40 mouse cellular contexts compared by ENCODE assay signal in genomic region chr8:79272676-79273075, GRCm38 (mm10). TPM values are rescaled to one million over a fixed set of nuclear protein-coding genes. Genes with fewer than 3 reads are reported as not detected.
DNase-seq lines count a peak whose midpoint lies in the region; ATAC-seq and TF ChIP-seq lines count a peak whose summit lies in the region.
"Had no signal": no experiment of that assay in that cellular context is flagged by ENCODE, and none has a peak within 500 bp of the region (broad histone marks: within the 10 kb centered on the region; RNA-seq: fewer than 3 reads in every experiment).

No protein-coding gene starts in this region.

- 0 out of 2 replicates have a peak, but pooled peaks have one; percentile 17 for TF ChIP-seq CTCF in cerebellum, adult 2 months (IDR thresholded peaks at IDR 0.05; ENCODE audit: borderline replicate concordance, insufficient read depth, low read depth, low read length)
- TF ChIP-seq CTCF in liver, adult 2 months (IDR thresholded peaks at IDR 0.05; ENCODE audit: low read depth, low read length): 0 out of 2 replicates have a peak, but pooled peaks have one; percentile 7

- H3K27me3 ChIP-seq in cerebellum, adult 2 months (ENCODE audit: control insufficient read depth, insufficient read depth, low read length): no peaks in the 10 kb centered on the region
- no peaks in the 10 kb centered on the region for H3K27me3 ChIP-seq in liver, adult 2 months (ENCODE audit: control insufficient read depth, insufficient read depth, low read length)
- H3K27me3 ChIP-seq: heart, embryonic 13.5 days; kidney, embryonic 15.5 days; limb, embryonic 13.5 days; liver, embryonic 13.5 days had no signal

- ATAC-seq in common myeloid progenitor, adult 5-6 weeks (replicated peaks; ENCODE audit: low read depth, poor library complexity, severe bottlenecking): 0 out of 2 replicates have a peak, but pooled peaks have one; percentile 32
- ATAC-seq: forebrain, postnatal 0 days; hindbrain, embryonic 16.5 days; lung, postnatal 0 days had no signal

- no peak overlapping the region for H3K4me3 ChIP-seq in cerebellum, adult 2 months (replicated peaks; ENCODE audit: insufficient read depth, low read depth, low read length)
- no peak overlapping the region for H3K4me3 ChIP-seq in liver, adult 2 months (ENCODE audit: insufficient read depth, low read depth, low read length)
- H3K4me3 ChIP-seq: erythroblast, embryonic 14.5 days; heart, embryonic 13.5 days; hindbrain, embryonic 10.5 days; kidney, embryonic 15.5 days; layer of hippocampus, adult 2 months; limb, embryonic 13.5 days; liver, embryonic 13.5 days had no signal

- no peaks in the 10 kb centered on the region for H3K4me1 ChIP-seq in cerebellum, adult 2 months (ENCODE audit: control insufficient read depth, insufficient read depth, low read length)
- no peaks in the 10 kb centered on the region for H3K4me1 ChIP-seq in liver, adult 2 months (ENCODE audit: control insufficient read depth, insufficient read depth, low read length)
- H3K4me1 ChIP-seq: hindbrain, embryonic 10.5 days; kidney, embryonic 15.5 days had no signal

- no peaks in the 10 kb centered on the region for H3K79me2 ChIP-seq in liver, adult 2 months (ENCODE audit: control insufficient read depth, insufficient read depth, low read length)

- no peak overlapping the region for H3K27ac ChIP-seq in cerebellum, adult 2 months (ENCODE audit: insufficient read depth, low read length)
- H3K27ac ChIP-seq in liver, adult 2 months (replicated peaks; ENCODE audit: insufficient read depth, low read depth, low read length): no peak overlapping the region
- H3K27ac ChIP-seq: hindbrain, embryonic 10.5 days; kidney, embryonic 15.5 days; layer of hippocampus, adult 2 months; limb, embryonic 13.5 days; liver, embryonic 13.5 days had no signal

- H3K36me3 ChIP-seq in liver, adult 2 months (ENCODE audit: control insufficient read depth, insufficient read depth, low read length): peaks cover 54% of the 10 kb centered on the region

- 69% methylated on average over 4 of the region's 4 CpGs for WGBS in cerebellum, adult 2 months
- WGBS in liver, adult 2 months: 87% methylated on average over 4 of the region's 4 CpGs

- H3K9ac ChIP-seq in liver, adult 2 months (ENCODE audit: low read depth, low read length): no peak overlapping the region
- H3K9ac ChIP-seq: forebrain, postnatal 0 days; heart, embryonic 13.5 days; kidney, embryonic 15.5 days; limb, embryonic 13.5 days; liver, embryonic 13.5 days had no signal

- no peak for DNase-seq in cerebellum, adult 2 months
- no peak for DNase-seq in cerebellum, postnatal 10 days
- no peak for DNase-seq in liver, adult 2 months (ENCODE audit: extremely low read depth, low read depth, low spot score)
- no peak for DNase-seq in liver
- no peak for DNase-seq in urinary bladder, postnatal 36 days (ENCODE audit: low spot score in 2 of 2)
- no peak for DNase-seq in retina, embryonic 14.5 days (ENCODE audit: low spot score)
- DNase-seq: adrenal gland, postnatal 10 days; cerebellum, adult 9-10 months; forebrain, postnatal 0 days; heart, postnatal 10 days; kidney, adult 11 months; kidney, postnatal 36 days; liver, embryonic 13.5 days; lung, adult 18-20 months; lung, postnatal 4 days; midbrain, embryonic 14.5 days; right cerebral cortex, adult 18-20 months; right cerebral cortex, postnatal 4 days; thymus, adult 2 months had no signal

- TF ChIP-seq POLR2A in cerebellum, adult 2 months (IDR thresholded peaks at IDR 0.05; ENCODE audit: borderline replicate concordance, insufficient read depth, low read length): no peak
- no peak for TF ChIP-seq POLR2A in liver, adult 2 months (IDR thresholded peaks at IDR 0.05; ENCODE audit: extremely low read depth, insufficient read depth, low read length)

RNA-seq across cellular contexts. Expression of gene Mmaa, which starts 22.1 kb away (rescaled TPM):
- 33.1 and 33.8 TPM in 2 replicates for polyA plus RNA-seq in cerebellum, adult 2 months (2012; rRNA removed)
- total RNA-seq in liver, adult 2 months (2014; rRNA removed): 7.7 and 9.0 TPM in 2 replicates
- 7.4 and 8.2 TPM in 2 replicates for polyA plus RNA-seq in liver, adult 2 months (2012; rRNA removed)
- 1.9 and 6.8 TPM in 2 replicates for total RNA-seq in common myeloid progenitor, adult 5-6 weeks (2017)

RNA-seq across cellular contexts. Expression of gene 1700011L22Rik, which starts 24.3 kb away (rescaled TPM):
- 0.11 TPM in 1 of 2 replicates, not detected in the other for polyA plus RNA-seq in cerebellum, adult 2 months (2012; rRNA removed)
- total RNA-seq in liver, adult 2 months (2014; rRNA removed): not detected in 2 replicates
- polyA plus RNA-seq in liver, adult 2 months (2012; rRNA removed): not detected in 2 replicates
- total RNA-seq in common myeloid progenitor, adult 5-6 weeks (2017): not detected in 2 replicates
- total RNA-seq: adrenal gland, postnatal 10 days; forebrain, postnatal 0 days; gastrocnemius, adult 8-10 months; gastrocnemius, postnatal 4 days; heart, adult 8-10 months; heart, postnatal 10 days; layer of hippocampus, adult 2 months; layer of hippocampus, postnatal 25 days; left cerebral cortex, adult 8-10 months; left cerebral cortex, postnatal 36 days; monocyte, adult 5-6 weeks had no signal
- polyA plus RNA-seq: C2C12; embryonic facial prominence, embryonic 14.5 days; erythroblast, embryonic 14.5 days; forebrain, embryonic 11.5 days; forebrain, postnatal 0 days; heart, embryonic 13.5 days; hindbrain, embryonic 10.5 days; hindbrain, embryonic 16.5 days; kidney, embryonic 15.5 days; liver, embryonic 13.5 days; lung, postnatal 0 days; midbrain, embryonic 14.5 days; neural tube, embryonic 14.5 days; spleen, adult 2 months; thymus, adult 2 months had no signal
